Mouse (Mus musculus) B cell, adult 2 months (primary cell): Measurements from ENCODE around the gene Herpud2.
A peak's percentile ranks its signal among the peaks of the same experiment; 100 is the strongest.

ENCODE experiments used
- DNase-seq, 2 experiments: peaks; one replicate each; pipeline ENCODE4 v3.0.0; 2022

The Herpud2 gene

DNA sequence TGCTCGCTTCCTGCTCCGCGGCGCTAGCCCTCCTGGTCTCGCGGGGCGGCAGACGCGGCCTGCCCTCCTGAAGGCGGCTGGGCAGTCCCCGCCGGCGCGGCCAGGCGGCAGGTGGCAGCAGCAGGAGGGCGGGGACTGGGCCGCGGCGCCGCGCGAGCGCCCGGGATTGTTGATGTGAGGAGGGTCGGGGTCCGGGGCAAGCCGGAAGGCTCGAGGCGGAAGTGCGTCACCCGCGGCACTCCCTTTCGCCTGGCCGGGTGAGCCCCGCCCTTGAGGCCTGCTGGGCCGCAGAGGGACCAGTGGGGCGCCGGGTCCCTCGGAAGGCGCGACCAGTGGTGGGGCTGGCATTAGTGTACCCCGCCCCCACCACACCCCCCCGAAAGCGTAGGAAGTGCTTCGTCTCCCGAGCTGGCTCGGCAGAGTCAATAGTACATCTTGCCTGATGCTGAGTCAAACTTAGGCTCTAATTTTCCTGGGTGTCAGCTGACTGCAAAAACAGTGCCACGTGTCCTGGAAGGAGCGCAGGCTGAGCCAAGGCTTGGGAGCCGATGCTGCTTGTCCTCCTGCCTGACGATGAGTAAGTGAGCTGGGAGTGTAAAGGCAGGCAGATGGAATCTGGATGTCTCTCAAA lies at the start of gene Herpud2:
Gene Herpud2, minus strand, starts transcription at position 210 of the 631 bp plus-strand sequence.
- peak; percentile 92 to 94 for DNase-seq

DNA sequence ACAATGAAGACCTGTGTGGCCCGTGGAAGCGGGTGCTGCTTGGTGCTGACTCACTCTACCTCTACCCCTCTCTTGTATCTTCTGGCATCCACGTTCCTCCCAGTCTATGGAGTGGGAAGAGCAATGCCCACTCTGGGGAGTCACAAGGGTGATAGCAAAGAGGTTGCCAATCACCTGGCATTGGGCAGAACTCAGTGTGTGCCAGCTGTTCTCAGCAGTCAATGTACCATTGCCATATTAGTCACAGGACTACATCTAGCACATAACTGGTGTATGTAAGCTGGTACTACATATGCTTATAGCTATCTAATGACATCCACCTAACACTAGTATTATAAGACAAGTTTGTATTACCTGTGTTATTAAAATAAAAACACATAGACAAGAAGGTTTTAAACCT lies 49.4 kb upstream of the Herpud2 start:
- no peak for DNase-seq

DNA sequence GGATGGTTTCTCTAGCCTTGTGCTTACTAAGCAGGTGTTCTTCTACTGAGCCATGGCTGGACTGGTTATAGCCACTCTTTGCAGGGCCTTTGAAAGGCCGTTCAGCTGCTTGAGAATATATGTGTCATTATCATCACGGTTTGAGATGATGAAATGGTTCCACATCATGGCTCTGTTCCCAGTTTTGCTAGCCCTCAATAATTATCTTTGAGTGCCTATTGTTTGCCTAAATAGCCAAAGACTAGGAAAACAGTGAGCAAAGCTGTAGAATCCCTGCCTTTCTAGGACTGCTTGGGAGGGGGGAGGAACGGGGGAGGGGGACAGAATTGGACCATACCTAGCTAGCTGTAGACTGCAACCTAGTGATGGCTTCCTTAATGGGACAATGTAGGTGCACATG lies 48.5 kb upstream of the Herpud2 start:
- no peak for DNase-seq

DNA sequence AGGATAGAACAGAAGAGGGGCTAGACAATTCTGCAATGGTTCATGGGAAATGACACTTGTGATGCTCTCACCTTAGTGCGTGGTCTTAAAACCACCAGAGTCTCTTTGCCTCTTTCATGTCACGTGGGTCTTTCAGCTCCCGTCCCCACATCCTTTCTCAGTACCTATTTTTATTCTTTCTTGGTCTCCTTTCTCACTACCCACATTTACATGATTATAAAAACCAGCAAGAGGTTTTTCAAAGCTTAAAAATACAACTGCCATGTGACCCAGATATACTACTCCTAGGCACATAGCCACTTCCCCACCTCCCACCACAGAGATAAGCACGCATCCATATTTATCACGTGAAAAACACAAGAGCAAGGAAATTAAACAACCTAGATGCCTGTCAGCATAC lies 45.1 kb upstream of the Herpud2 start:
- no peak for DNase-seq

DNA sequence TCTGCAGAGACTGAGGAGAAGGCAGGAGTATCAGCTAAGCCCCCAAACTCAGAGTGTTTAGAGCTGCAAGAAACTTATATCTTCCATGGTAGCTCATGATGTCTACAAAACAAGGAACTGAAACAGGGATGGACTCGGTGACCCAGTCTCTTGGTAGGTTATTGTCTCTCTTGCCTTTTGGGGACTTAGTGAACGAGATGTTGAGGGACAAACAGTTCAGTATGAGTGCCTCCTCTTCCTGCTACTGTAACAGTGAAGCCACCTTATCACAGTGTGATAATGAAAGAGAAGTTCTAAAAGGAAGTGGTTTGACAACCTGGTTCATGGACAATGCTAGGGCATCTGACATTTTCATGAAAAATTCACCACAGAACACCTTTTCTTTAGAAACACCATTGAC lies 40.0 kb upstream of the Herpud2 start:
- peak; percentile 16 to 38 for DNase-seq

DNA sequence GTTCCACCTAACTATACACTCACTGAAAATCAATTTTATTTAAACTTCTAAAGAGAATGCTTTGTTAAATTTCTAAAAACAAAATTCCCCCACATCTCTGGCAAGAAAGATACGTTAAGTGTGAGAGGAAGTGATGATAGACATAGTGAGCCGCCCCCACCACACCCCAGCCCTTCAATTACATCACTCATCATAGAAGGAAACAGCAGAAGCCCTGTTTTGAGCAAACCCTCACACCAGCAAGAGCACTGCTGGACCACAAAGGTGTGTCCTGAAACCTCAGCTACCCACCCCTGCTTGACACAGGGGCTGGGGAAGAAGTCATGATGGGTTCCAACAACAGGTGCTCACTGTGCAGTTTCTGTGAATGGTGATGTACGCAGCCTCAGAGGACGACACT lies 34.9 kb upstream of the Herpud2 start:
- peak; percentile 16 to 37 for DNase-seq

DNA sequence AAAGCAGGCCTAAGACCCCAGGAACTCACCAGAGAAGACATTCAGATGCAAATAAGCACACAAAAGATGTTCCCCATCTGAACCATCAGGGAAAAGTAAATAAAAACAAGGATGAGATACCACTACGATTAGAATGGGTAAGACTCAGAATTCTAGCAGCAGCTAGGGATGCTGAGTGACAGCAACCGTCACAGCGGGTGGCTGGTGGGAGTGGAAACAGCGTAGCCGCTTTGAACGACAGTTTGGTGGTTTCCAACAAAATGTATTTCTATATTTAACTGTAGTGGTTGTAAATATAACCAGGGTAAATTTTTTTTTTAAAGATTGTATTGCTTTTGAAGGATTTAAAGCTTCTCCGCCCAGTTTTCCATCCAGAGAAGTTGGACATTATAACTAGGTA lies 34.2 kb upstream of the Herpud2 start:
- DNase-seq, result peak in 1 of 2 experiments; percentile 18

DNA sequence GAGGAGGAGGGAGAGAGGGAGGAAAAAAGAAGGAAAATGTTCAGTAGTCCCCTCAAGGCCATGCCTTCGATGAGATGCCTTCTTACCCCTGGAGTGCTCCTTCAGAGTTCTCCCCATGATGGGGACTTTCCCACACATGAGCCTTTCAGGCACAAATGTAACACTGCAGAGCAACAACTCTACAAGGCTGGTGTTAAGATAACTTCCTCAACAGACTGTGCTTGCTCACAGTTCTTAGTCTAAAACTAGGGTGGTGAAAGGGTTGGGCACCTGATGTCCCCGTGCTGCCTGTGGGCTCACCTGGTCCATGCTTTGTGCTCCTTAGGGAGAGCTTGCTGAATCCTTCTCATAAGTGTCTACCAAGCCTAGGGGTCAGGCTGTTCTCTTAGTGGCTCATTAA lies 33.0 kb upstream of the Herpud2 start:
- no peak for DNase-seq

DNA sequence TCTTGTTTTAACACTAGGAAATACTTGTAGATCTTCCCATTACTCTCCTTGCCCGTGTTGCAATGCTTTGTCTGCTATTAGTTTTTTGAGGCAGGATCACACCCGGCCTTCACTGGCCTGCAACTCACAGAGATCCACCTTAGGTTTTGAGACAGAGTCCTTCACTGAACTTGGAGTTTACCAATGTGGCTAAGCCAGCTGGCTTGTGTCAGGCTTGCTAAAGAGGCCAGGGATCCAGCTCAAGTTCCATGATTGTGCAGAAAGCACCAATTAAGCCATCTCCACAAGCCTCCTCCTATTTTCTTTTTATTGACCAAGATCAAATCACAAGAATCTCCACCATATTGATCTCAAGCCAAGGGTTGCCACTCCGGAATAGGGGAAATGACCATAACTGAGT lies 26.4 kb upstream of the Herpud2 start:
- DNase-seq, result no peak

DNA sequence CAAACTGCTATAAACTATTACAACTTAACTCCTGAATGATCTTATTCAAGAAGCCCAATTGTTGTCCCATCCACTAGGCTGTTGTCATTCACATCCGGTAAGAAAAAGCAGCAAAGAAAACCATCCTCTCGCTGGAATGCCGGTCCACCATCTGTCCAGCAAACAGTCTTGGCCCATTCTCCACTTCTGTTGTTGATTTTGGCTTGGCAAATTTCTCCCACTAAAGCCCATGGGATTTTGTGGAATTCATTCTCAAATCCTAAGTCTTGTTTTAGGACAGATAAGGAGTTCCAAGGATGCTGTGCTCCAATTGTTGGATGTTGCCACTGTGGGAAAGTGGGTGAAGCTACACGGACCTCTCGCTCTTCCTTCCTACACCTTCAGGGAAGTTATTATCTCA lies 25.6 kb upstream of the Herpud2 start:
- DNase-seq, result no peak

DNA sequence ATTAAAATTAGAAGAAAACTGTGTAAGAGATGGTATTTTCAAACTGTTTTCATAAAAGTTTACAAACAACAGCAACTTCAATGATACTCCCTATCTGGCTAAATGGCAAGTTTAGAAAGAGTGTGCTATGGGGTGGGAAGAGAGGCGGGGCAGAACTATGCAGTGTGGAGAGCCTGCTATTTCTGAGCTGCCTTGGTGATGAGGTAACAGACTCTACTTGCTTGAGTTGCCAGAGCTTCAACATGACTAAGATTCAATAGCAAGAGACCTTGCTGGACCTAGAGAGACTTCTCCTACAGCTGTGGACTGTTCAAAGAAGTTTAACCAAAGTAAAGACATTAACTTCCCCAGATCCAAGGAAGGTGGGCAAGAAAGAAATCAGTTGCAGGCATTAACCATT lies 24.9 kb upstream of the Herpud2 start:
- DNase-seq, result no peak

DNA sequence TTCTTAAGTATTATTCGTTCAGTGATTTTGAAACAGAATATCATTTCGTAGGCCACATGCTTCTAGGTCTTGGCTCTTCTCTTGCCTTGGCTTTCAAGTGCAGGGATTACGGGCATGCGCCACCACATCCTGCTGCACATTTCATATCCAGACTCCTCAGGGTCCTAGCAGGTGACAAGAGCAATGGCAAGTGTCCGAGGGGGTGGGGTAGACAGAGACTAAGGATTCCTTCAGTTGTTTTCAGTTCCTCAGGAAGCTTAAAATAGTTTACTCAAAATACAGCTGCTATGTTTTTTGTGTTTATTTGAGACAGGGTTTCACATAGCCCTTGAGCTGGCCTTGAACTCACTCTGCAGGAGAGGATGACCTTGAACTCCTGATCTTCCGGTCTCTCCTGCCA lies 24.4 kb upstream of the Herpud2 start:
- DNase-seq, result peak in 1 of 2 experiments; percentile 16

DNA sequence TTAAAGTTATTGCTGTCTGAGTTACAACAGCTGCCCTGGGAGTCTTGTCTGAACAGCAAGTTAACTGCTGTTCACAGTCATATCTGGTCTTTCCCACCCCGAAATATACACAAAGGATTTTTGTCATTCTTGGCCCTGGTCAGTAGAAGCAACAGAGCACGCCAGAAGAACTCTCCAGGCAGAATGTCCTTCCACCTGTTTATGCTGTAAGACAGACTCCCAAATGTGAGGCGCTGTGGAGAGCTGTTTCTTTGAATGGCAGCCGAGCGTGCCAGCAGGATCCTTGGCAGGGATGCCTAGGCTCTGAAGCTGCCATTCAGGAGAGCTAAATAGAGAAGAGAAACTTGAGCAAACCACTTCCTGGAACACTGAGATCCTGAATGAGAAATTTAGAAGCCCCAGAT lies 23.4 kb upstream of the Herpud2 start:
- DNase-seq, result no peak

DNA sequence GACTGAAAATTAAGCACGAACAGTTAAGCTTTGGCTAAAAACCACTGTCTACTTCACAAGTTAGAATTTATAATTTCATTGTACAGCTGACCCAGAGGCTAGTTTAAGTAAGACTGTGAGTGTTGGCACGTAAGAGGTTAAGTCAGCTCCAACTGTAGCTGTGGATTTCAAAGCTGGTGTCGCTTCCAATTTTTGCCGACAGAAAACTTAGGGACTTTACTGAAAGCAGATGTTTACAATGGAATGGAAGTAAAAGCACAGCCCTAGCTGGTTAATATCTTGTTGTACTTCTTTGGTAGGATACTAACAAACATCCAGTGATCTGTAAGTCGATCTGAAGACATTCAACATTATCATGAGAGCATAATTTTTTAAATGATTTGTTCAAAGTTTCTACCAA lies 23.0 kb upstream of the Herpud2 start:
- no peak for DNase-seq

DNA sequence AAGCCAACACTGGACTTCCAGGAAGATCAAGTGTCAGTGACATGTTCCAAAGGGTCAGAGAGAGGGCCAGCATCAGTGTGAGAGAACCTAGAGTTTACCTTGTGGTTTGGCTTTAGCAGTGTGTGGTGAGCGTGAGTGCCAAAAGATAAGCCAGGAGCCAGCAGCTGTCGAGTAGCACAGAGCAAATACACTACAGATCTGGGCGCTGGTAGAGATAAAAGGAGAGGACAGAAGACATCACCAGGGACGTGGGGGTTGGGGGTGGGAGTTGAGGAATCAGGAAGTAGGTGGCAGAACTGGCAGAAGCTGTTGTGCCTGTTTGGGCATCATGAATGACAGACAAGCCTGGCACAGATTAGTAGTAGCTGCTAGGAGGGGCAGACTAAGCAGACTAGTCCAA lies 21.6 kb upstream of the Herpud2 start:
- DNase-seq, result no peak

DNA sequence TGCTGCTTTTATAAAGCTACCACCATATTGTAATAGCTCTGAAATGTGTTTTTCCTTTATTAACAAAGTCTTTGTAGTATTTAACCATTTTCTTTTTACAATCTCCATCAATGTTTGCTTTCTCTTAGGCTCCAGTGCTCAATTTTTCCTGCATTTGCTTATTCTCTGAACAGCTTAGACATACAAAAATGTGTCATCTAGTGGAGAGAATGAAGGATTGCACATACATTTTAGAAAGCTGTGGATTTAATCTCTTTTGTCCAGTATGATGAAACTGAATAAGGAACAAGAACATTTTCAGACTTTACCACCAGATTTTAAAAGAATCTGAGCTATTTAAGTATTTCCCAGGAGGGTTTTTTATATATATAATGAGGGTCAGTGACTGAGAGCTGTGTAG lies 18.0 kb upstream of the Herpud2 start:
- no peak for DNase-seq

DNA sequence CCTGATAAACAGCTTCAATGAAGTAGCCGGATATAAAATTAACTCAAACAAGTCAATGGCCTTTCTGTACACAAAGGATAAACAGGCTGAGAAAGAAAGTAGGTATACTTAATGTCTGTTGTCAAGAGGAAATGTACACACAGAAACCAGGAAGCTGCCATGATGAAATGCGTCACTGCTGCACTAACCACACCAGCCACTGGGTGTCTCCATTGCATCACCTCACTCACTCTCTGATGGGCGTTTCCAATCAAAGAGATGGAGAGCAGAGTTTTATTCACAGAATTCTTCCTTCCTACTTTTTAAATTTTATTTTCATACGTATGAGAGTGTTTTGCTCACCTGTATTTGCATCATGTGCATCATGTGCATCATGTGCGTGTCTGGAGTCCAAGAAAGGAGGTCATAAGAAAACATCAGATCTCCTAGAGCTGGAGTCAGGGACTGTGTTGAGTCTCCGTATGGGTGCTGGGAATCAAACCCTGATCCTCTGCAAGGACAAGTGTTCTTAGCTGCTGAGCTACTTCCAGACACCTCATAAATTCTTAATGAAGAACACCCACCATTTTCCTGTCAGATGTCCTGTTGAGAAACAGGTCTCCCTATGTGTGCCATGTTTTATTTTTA lies 16.0 kb upstream of the Herpud2 start:
- DNase-seq, result peak; percentile 84 to 87

DNA sequence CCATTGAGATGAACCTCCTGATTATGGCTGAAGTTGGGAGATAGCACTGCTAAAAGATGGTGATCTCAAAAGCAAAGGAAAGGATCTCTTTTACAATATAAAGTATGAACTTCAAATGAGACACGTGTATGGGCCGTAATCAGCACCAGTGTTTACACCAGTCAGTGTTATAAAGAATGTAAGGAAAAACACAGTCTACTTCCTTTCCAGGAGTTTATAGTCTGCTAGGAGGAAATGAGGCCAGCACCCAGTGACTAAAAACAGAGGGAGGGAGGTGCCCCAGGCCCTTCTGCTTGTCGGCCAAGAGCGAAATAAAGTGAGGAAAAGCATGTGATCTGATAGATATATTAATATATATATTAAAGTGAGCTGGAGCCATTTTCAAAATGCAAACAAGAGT lies 6.6 kb upstream of the Herpud2 start:
- DNase-seq, result no peak

DNA sequence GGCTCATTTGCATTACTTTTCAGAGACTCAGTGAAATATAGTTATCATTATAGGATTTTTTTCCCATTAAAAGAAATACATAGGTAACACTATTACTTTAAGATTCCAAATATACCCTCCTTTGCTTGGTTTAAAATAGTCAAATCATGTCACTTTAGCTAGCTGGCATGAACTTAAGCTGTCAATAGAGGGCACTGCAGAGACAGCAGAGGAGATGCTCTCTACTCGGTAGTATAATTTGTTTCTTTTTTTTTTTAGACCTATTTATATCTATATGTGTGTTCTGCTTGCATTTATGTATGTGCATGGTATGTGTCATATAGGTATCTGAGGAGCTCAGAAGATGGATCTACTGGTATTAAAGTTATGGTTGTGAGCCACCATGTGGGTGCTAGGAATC lies 4.8 kb upstream of the Herpud2 start:
- peak; percentile 25 to 32 for DNase-seq

DNA sequence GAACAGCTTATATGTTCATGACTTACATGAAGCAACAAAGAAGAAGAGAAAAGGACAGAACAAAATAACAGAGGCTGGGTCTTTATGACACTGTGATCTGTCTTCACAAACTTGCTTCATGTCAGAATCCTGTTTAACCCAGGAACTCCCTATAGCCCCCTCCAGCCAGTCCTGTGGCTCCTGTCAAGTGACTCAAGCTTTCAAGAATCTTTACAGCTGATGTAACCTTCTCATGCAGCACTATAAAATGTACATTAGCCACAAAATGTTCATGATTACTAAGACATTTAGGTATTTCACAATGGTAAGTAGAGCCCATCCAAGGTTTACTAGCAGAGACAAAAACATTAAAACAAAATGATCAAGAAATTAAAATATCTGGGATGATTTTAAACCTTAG lies 1.4 kb upstream of the Herpud2 start:
- no peak for DNase-seq

DNA sequence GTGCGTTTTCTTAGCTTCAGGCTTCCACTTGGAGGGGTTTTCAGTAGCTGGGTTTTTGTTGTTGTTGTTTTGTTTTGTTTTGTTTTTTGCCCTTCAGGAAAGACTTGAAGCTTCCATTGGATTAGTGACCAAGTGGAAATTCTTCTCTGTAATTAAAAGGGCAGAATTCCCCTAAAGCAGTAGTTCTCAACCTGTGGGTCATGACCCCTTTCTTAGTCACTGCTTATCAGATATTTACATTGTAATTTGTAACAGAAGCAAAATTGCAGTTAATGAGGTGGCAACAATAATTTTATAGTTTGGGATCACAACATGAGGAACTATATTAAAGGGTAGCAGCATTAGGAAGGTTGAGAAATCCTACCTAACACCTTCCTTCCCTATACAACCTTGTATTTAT lies 837 bp upstream of the Herpud2 start:
- no peak for DNase-seq

DNA sequence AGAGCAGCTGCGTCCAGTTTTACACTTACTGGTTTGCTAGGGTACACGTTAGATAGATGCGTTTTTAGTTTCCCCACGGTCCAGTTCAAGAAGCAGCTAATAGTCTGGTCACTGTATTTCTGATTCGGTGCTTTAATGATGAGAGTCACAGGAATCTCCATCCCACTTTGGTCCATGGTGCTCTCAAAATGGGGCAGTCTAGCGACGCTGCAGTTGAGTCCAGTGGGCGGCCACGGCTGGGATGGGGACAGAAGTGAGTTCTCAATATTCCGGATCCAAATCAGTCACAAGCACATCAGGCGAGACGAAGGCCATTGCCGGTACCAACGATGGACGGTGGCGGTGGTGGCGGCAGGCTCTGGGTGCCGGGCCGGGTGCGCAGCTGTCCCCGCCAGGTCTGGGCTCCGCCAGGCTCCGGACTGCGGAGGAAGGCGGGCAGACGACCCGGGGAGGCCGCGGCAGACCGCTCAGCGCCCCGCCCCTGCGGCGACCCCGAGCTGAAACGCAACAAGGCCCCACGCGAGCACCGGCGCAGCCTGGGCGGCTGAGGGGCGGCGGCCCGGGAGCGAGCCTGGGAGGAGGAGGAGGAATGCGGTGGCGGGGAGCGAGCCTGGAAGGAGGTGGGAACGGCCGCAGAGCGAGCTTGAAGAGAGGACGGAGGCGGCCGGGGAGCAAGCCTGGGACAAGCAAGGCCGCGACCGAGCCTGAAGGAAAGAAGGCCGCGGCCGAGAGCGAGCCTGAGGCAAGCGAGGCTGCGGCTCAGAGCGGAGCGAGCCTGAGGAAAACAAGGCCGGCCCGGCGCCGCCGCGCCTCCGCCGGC lies 619 bp downstream of the Herpud2 start:
- no peak for DNase-seq

DNA sequence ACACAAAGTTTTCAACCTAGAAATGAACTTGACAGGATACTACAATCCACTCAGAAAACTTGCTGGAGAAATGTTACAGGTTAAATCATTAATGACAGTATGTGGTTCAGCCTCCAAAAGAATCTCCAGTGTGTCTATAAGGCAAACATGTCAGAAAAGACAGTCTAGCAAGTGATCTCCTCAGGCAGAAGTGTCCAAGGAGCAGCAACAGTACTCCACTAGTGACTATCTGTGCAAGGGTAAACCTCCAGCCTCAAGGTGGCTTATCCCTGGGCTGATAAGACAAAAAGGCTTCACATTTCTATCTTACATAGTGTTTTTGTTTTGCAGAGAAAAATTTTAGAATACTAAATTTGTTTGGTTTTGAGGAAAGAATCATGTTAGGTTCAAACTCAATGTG lies 2.9 kb downstream of the Herpud2 start:
- DNase-seq, result no peak

DNA sequence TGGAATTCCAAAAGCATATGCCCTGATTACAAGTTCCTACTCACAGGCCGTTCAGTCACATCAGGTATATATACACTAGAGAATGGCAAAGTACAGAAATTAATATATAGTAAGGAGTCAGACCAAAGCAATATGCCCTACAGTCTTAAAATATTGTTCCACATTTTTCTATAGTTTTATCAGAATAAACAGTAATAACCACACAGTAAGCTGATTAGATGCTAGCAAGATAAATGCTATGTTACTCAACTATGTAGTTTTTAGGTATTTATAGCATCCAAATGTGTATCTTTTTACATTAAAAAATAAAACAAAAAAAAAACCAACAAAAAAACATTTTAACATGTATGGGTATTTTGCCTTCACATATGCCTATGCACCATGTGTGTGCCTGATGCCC lies 5.7 kb downstream of the Herpud2 start:
- DNase-seq, result no peak
